Mouse (Mus musculus): ENCODE results near the gene Olfr533. TPM values are rescaled to one million over a fixed set of nuclear protein-coding genes. Genes with fewer than 3 reads are reported as not detected.
"Not testable (repeated sequence)": the region's sequence is repeated elsewhere in the genome, so short reads cannot be mapped to it uniquely, and the experiment has no call there.

Olfr533 gene
- polyA plus RNA-seq (2015; fragmentation: Nextera tagmentation; extraction: Ambion mirVana), result not detected in 2 replicates

DNA sequence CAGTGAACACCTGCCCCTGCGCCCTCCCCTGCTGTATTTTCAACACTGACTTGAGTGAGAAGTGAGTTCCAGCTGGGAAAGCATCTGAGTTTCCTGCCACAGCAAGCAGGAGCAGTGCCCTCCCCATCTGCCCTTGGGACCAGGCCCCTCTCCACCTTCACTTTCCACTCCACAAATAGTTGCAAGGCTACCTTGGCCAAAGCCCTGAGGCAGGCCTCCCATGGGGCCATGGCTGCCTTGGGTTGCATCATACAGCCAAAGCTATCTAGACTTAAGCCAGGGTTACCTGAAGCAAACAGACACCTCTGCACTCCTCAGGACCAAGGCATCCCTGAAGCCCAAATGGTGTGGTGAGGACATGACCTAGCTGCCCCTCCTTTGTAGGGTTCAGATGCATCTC lies at the start of gene Olfr533:
Gene Olfr533, plus strand, starts transcription at position 301 of the 400 bp plus-strand sequence.
- not testable (repeated sequence) for H3K4me1 ChIP-seq (replicated peaks); ATAC-seq; H3K4me3 ChIP-seq (replicated peaks); H3K36me3 ChIP-seq; H3K27me3 ChIP-seq; H3K27ac ChIP-seq; H3K9me3 ChIP-seq; H3K9ac ChIP-seq (replicated peaks); H3K4me2 ChIP-seq (replicated peaks)
- 50% methylated on average over 1 of the region's 1 CpGs for WGBS

DNA sequence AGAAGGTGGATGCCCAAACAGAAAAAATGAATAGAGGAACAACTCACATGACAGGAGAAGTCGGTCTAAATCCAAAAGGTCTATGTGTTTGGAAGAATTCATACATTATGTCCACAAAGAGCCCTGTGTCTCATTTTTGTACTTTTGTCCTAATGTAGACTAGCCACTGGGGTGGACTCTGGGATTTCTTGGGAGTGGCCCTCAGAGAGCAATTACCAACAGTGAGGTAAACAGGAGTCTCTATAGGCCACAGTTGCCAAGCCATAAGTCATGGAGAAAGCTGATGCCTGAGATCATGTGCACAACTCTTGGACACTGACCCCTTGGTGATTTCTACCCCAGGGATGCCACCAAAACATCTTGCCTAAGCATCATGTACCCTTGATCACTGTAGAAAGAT lies 41.6 kb upstream of the Olfr533 start, which contains the start of gene Olfr532:
Gene Olfr532, minus strand, starts transcription at position 101 of the 400 bp plus-strand sequence.
- Histone ChIP-seq H3K36me3 (no peaks in the 10 kb centered on the region), H3K27ac (no peak within 1 kb of the TSS), H3K4me1 (replicated peaks) (no peaks in the 10 kb centered on the region), H3K4me3 (replicated peaks) (no peak within 1 kb of the TSS), H3K4me2 (replicated peaks) (no peak within 1 kb of the TSS), H3K9me3 (no peaks in the 10 kb centered on the region), H3K27me3 (no peaks in the 10 kb centered on the region), H3K9ac (replicated peaks) (no peak within 1 kb of the TSS)
- WGBS, result 93% methylated on average over 1 of the region's 1 CpGs
- ATAC-seq, result no peak

DNA sequence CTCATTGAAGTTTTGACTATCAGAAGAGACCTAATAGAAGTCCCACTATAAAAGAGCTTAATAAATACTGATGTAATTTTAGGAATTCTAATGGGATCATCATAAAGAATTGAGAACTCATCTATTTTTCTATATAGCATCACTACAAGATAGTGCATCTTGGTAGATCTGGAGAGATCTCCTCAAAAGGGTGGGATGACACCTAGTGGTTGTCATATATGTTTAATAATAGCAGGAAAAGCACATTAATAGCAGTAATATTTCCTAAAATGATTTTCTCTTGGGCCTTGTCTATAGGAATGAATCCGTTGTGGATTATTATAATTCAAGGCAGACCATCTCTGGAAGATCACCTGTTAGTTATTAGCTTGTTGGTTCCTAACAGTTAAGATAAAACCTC lies 20.0 kb upstream of the Olfr533 start:
- H3K4me3 ChIP-seq (replicated peaks), result no peak overlapping the region
- 79% methylated on average over 1 of the region's 1 CpGs for WGBS
- H3K4me2 ChIP-seq (replicated peaks), result no peak overlapping the region
- H3K36me3 ChIP-seq, result no peaks in the 10 kb centered on the region
- H3K9me3 ChIP-seq, result no peaks in the 10 kb centered on the region
- no peak for ATAC-seq
- no peaks in the 10 kb centered on the region for H3K27me3 ChIP-seq
- no peak overlapping the region for H3K9ac ChIP-seq (replicated peaks)
- no peaks in the 10 kb centered on the region for H3K4me1 ChIP-seq (replicated peaks)
- no peak overlapping the region for H3K27ac ChIP-seq

DNA sequence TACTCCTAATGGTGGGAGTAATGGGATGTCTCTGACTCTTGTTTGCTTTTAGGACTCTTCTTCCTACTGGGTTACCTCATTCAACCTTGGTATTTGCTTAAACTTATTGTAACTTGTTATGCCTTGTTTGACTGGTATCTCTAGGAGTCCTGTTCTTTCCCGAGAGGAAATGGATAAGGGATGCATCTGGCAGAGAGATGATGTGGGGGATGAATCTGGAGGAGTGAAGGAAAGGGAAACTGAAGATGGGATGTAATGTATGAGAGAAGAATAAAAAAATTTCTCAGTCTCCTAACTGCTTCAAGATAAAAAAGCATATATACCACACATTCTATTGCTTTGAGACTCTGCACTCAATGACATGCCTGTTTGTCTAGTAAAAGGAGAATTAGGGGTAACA lies 14.7 kb downstream of the Olfr533 start:
- Histone ChIP-seq H3K9me3 (peaks cover 3% of the 10 kb centered on the region), H3K4me3 (replicated peaks) (no peak overlapping the region), H3K9ac (replicated peaks) (no peak overlapping the region), H3K4me1 (replicated peaks) (no peaks in the 10 kb centered on the region), H3K27me3 (no peaks in the 10 kb centered on the region), H3K27ac (no peak overlapping the region), H3K4me2 (replicated peaks) (no peak overlapping the region), H3K36me3 (no peaks in the 10 kb centered on the region)
- WGBS, result 80% methylated on average over 1 of the region's 1 CpGs
- no peak for ATAC-seq

DNA sequence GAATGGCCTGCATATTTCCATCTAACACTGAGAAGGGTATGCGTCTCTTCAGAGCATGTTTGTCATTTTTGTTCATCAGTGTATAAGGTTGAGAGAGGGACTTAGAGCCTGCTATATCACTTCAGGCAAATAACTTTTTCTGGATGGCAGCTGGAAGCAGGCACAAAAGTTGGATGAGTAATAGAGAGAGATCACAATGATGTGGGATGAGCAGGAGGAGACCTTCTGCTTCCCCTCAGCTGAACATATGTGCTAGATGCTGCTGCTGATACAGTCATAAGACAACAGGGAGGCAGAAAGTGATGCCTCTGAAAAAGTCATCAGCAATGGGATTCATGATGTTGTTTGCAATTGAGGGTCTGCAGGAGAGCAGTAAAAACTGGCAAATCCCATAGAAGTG lies 15.6 kb downstream of the Olfr533 start:
- Histone ChIP-seq H3K9ac (replicated peaks) (no peak overlapping the region), H3K9me3 (peaks cover 3% of the 10 kb centered on the region), H3K4me3 (replicated peaks) (no peak overlapping the region), H3K4me2 (replicated peaks) (no peak overlapping the region), H3K27me3 (no peaks in the 10 kb centered on the region), H3K4me1 (replicated peaks) (no peaks in the 10 kb centered on the region), H3K27ac (no peak overlapping the region), H3K36me3 (no peaks in the 10 kb centered on the region)
- 91% methylated on average over 1 of the region's 1 CpGs for WGBS
- ATAC-seq, result no peak

DNA sequence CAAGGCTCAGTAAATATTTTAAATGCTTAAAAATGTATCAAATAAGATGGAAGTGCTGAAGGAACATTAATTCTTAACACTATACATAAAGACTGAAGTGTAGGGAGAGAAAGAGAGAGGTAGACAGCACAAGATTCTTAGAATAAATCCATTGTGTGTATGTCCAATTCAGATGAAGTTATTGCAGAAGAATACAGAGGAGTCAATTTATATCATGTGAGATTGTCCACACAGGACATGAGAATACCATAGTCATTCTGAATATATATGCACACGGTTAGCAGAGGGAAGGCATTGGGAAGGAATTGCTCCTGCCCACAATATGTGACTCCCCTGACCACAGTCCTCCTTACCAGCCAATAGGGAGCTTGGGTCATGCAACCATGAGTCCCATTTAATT lies 20.7 kb downstream of the Olfr533 start, which contains the start of gene Olfr535:
Gene Olfr535, plus strand, starts transcription at position 301 of the 400 bp plus-strand sequence.
- no peak within 1 kb of the TSS for H3K4me2 ChIP-seq (replicated peaks)
- no peaks in the 10 kb centered on the region for H3K27me3 ChIP-seq
- 75% methylated on average over 1 of the region's 1 CpGs for WGBS
- no peak within 1 kb of the TSS for H3K9ac ChIP-seq (replicated peaks)
- H3K27ac ChIP-seq, result no peak within 1 kb of the TSS
- H3K9me3 ChIP-seq, result no peaks in the 10 kb centered on the region
- H3K36me3 ChIP-seq, result no peaks in the 10 kb centered on the region
- no peak for ATAC-seq
- H3K4me3 ChIP-seq (replicated peaks), result no peak within 1 kb of the TSS
- H3K4me1 ChIP-seq (replicated peaks), result no peaks in the 10 kb centered on the region

DNA sequence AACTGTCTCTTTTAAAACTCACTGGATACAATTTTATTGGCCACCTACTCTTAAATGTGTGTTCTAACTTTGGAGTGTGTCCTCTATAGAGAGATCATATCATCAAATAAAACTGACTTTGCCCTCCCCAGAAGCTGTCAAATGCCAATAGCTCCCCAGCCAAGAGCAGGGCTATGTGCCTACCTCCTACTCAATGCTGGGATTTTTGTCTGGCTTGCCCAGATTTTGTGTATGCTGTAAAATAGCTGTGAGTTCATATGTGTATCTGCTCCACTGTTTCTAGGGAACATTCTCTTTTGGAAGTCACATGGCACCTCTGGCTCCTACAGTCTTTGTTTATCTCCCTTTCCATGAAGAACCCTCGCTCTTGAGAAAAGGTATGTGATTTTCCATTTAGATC lies 25.8 kb downstream of the Olfr533 start:
- no peak for ATAC-seq
- Histone ChIP-seq H3K4me3 (replicated peaks) (no peak overlapping the region), H3K4me2 (replicated peaks) (no peak overlapping the region), H3K36me3 (no peaks in the 10 kb centered on the region), H3K9ac (replicated peaks) (no peak overlapping the region), H3K27ac (no peak overlapping the region), H3K4me1 (replicated peaks) (no peaks in the 10 kb centered on the region), H3K9me3 (no peaks in the 10 kb centered on the region), H3K27me3 (no peaks in the 10 kb centered on the region)
- WGBS, result 87% methylated on average over 1 of the region's 1 CpGs

DNA sequence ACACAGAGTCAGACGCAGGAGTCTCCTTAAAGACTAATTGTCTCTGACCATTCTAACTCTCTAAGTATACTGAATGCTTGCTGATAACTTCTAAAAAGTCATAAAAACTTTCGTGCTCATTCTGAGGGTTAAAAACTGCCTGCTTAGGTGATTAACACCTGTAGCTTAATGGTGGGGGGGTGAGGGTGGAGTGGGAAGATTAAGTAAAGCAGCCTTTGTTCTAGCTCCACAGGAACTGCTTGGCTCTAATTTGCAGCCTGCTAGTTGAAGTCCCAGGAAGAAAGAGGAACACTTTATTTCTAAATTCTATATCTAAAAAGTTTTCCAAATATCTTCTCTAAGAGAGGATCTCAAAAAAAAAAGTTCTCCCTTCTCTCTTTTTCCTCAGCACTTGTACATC lies 31.1 kb downstream of the Olfr533 start:
- no peak for ATAC-seq
- 38% methylated on average over 2 of the region's 2 CpGs for WGBS
- Histone ChIP-seq H3K36me3 (no peaks in the 10 kb centered on the region), H3K4me1 (replicated peaks) (no peaks in the 10 kb centered on the region), H3K27me3 (no peaks in the 10 kb centered on the region), H3K4me3 (replicated peaks) (no peak overlapping the region), H3K9ac (replicated peaks) (no peak overlapping the region), H3K9me3 (no peaks in the 10 kb centered on the region), H3K27ac (no peak overlapping the region), H3K4me2 (replicated peaks) (no peak overlapping the region)

DNA sequence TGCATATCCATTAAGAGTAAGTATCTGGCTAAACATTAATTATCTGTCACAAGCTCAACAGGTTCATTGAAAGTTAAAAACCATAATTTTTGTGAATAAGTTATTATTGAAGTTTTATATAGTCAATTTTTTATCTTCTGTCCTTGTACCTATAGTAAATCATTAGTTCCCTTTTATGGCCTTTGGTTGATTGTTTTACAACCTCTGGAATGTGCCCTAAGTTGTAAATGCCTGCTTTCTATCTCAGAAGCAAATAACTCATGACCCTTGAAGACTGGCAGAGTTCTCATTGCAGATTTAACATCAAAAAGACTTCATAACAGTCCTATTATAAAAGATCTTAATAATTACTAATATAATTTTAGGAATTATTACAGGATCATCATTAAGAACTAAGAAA lies 31.5 kb downstream of the Olfr533 start:
- Histone ChIP-seq H3K9me3 (no peaks in the 10 kb centered on the region), H3K36me3 (no peaks in the 10 kb centered on the region)

DNA sequence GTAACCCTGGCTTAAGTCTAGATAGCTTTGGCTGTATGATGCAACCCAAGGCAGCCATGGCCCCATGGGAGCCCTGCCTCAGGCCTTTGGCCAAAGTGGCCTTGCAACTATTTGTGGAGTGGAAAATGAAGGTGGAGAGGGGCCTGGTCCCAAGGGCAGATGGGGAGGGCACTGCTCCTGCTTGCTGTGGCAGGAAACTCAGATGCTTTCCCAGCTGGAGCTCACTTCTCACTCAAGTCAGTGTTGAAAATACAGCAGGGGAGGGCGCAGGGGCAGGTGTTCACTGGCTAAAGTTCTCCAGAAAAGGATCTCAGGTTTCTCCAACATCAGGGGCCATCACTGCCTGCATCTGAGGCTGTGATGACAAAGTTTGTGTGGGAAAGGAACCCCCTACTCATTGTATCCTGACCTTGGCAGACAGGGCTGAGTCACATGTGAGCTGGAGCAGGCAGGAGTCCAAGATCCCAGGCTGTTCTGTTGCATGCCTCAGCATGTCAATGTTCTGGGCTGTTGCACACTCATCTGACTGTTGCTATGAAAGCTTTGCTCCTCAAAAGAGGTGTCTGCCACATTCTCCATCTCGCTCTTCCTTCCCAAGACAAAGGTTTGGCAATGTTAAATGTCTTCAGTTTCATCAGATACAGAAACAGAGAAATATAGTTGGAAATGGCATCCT lies 44.3 kb downstream of the Olfr533 start, which contains the start of gene Olfr536:
Gene Olfr536, minus strand, starts transcription at position 51 of the 676 bp plus-strand sequence.
- not testable (repeated sequence) for H3K9ac ChIP-seq (replicated peaks); H3K27ac ChIP-seq; ATAC-seq; H3K4me1 ChIP-seq (replicated peaks); H3K4me2 ChIP-seq (replicated peaks); H3K4me3 ChIP-seq (replicated peaks); H3K36me3 ChIP-seq; H3K27me3 ChIP-seq; H3K9me3 ChIP-seq
- 60% methylated on average over 2 of the region's 2 CpGs for WGBS

More for the DNA sequence above, 31.5 kb downstream of the Olfr533 start:
- no peak overlapping the region for H3K27ac ChIP-seq
- no peak overlapping the region for H3K4me2 ChIP-seq (replicated peaks)
- no peak for ATAC-seq
- H3K4me1 ChIP-seq (replicated peaks), result no peaks in the 10 kb centered on the region
- H3K27me3 ChIP-seq, result no peaks in the 10 kb centered on the region
- H3K9ac ChIP-seq (replicated peaks), result no peak overlapping the region
- no peak overlapping the region for H3K4me3 ChIP-seq (replicated peaks)

Other genes starting within 250 kb of the Olfr533 start
- gene Cd163l1, start 245.1 kb upstream of the Olfr533 start, polyA plus RNA-seq (2015; fragmentation: Nextera tagmentation; extraction: Ambion mirVana), result 0.05 TPM in 1 of 2 replicates, not detected in the other
- not detected in 2 replicates for gene 5830411N06Rik, start 216.1 kb upstream of the Olfr533 start, polyA plus RNA-seq (2015; fragmentation: Nextera tagmentation; extraction: Ambion mirVana)
- gene Olfr525, start 142.5 kb upstream of the Olfr533 start, polyA plus RNA-seq (2015; fragmentation: Nextera tagmentation; extraction: Ambion mirVana), result not detected in 2 replicates
- not detected in 2 replicates for gene Olfr527, start 129.4 kb upstream of the Olfr533 start, polyA plus RNA-seq (2015; fragmentation: Nextera tagmentation; extraction: Ambion mirVana)
- not detected in 2 replicates for gene Olfr60, start 101.7 kb upstream of the Olfr533 start, polyA plus RNA-seq (2015; fragmentation: Nextera tagmentation; extraction: Ambion mirVana)
- gene Olfr530, start 87.0 kb upstream of the Olfr533 start, polyA plus RNA-seq (2015; fragmentation: Nextera tagmentation; extraction: Ambion mirVana), result not detected in 2 replicates
- not detected in 2 replicates for gene Olfr531, start 60.5 kb upstream of the Olfr533 start, polyA plus RNA-seq (2015; fragmentation: Nextera tagmentation; extraction: Ambion mirVana)
- not detected in 2 replicates for gene Olfr532, start 41.7 kb upstream of the Olfr533 start, polyA plus RNA-seq (2015; fragmentation: Nextera tagmentation; extraction: Ambion mirVana)
- not detected in 2 replicates for gene Olfr535, start 20.8 kb downstream of the Olfr533 start, polyA plus RNA-seq (2015; fragmentation: Nextera tagmentation; extraction: Ambion mirVana)
- gene Olfr536, start 44.0 kb downstream of the Olfr533 start, polyA plus RNA-seq (2015; fragmentation: Nextera tagmentation; extraction: Ambion mirVana), result not detected in 2 replicates
- not detected in 2 replicates for gene Olfr538, start 104.5 kb downstream of the Olfr533 start, polyA plus RNA-seq (2015; fragmentation: Nextera tagmentation; extraction: Ambion mirVana)
- 0.01 and 0.03 TPM in 2 replicates for gene Olfr46, start 137.9 kb downstream of the Olfr533 start, polyA plus RNA-seq (2015; fragmentation: Nextera tagmentation; extraction: Ambion mirVana)
- gene Olfr61, start 165.6 kb downstream of the Olfr533 start, polyA plus RNA-seq (2015; fragmentation: Nextera tagmentation; extraction: Ambion mirVana), result not detected in 2 replicates
- not detected in 2 replicates for gene Olfr53, start 183.1 kb downstream of the Olfr533 start, polyA plus RNA-seq (2015; fragmentation: Nextera tagmentation; extraction: Ambion mirVana)
- 0.01 TPM in 1 of 2 replicates, not detected in the other for gene Olfr539, start 196.6 kb downstream of the Olfr533 start, polyA plus RNA-seq (2015; fragmentation: Nextera tagmentation; extraction: Ambion mirVana)
- not detected in 2 replicates for gene Olfr45, start 218.6 kb downstream of the Olfr533 start, polyA plus RNA-seq (2015; fragmentation: Nextera tagmentation; extraction: Ambion mirVana)
- gene Olfr541, start 233.9 kb downstream of the Olfr533 start, polyA plus RNA-seq (2015; fragmentation: Nextera tagmentation; extraction: Ambion mirVana), result not detected in 2 replicates